Mouse (Mus musculus): ENCODE measurements around the gene Eva1a.

The Eva1a gene

DNA sequence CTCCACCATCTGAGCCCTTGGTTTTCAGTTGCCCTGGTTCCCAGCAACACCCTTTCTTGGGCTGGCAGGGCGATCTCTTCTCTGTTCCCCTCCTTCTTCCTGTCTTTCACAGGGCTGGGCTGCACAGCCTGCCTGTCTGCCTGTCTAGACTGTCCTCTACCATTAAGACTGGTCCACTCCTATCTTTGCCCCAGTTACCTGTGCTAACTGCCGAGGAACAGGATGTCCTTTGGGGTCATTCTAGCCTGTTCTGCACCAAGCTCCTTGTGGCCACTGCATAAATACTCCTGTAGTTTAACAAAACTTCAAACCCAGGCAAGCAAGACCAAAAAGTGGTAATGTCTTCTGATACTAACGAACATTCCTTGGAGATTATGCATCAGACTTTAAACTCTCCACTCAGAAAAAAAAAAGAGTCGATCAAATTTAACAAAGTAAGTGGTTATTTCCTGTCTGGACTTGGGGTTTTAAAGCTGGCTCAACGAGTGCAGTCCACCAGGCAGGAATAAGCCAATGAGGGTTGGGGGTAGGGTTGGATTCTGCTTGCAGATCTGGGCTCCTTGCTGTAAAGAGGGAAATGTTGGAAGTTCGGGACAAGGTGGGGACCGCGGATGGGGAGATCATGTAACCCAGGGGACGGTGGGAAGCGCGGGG, at the start of gene Eva1a:
Eva1a (plus strand) TSS at position 210 of the 654 bp plus-strand sequence.
- no peak for DNase-seq

DNA sequence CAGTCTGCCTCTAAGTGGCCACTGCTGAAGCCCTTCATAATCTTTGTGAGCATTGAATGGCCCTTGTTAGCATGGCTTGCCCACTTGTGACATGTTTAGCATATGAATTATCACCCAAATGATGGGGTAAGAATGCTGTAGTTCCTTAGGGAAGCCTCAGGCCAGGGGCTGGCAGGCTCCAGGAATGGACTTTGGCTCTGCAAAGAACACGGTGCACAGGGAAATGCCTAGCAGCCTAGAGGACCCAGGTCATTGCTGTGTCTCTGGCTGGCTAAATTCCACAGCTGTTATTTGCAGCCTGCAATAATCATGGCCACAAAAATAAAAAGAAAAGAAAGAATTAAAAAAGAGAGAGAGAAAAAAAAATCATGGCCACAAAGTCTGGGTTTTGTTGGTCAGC, 28.5 kb upstream of the Eva1a start:
- DNase-seq = no peak

DNA sequence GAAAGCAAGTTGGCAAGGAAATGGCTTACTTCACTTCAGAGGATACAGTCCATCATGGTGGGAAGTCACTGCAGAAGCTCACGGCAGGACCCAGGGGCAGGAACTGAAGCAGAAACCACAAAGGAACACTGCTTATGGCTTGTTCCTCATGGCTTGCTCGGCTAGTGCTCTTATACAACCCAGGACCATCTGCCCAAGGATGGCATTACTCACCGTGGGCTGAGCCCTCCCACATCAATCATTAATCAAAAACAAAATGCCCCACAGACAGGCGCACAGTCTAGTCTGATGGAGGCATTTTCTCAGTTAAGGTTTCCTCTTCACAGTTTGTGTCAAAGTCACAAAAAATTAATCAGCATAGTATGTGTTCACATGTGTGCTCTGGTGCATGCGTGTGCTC, 19.8 kb upstream of the Eva1a start:
- DNase-seq = no peak

DNA sequence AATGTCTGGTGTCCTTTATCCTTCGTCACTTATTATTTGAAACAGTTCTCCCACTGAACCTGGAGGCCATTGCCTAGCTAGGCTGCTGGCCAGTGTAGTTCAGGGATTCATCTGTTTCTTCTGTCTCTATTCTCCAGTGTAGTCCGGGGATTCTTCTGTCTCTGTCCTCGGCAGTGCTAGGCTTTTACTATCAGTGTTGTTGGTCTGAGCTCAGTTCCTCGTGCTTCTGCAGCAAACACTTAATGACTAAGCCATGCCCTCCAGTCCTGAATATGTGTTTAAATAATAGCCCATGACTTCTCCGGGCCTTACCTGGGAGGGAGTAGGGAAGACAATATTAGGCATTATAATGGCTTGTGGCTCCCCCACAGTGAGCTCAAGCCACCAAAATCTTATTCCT, 19.3 kb upstream of the Eva1a start:
- DNase-seq = no peak

DNA sequence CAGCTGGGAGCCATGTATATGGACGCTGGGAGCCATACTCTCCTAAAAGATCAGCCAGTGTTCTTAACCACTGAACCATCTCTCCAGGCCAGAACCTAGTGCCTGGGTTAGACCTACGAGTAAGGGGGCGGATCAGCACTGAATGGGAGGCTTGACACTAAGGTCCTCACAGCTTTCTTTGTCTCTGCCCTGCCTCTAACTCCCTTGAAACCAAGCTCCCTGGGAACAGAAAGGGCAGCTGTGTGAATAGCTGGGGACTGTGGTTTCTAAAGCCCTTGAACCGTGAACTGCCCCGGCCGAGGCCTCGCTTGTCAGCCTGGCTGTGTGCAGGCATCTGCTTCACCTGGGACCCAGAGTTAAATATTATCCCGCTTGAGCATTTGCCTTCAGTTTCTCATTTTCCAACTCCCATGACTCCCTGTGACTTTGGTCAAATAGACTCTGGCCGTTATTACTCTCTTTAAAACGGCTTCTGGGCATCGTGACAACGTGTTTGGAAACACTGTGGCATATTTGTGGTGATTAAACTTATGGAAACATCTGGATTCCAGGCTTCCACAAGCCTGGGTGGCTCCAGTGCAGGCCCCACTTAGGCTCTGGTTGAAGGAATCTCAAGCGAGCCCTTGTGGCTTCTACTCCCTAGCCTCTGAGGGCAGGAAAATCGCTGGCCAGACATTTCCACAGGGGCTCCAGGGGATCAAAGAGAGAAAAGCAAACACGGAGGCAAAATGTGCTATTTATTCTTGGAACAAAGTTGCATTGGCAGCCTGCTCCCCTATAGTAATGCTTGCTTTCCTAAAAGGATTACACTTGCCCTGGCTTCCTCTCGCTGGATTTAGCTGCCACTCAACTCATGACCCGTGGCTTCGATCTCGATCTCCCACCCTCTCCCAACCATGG, 11.0 kb upstream of the Eva1a start:
- DNase-seq = peak; percentile 53 to 67

DNA sequence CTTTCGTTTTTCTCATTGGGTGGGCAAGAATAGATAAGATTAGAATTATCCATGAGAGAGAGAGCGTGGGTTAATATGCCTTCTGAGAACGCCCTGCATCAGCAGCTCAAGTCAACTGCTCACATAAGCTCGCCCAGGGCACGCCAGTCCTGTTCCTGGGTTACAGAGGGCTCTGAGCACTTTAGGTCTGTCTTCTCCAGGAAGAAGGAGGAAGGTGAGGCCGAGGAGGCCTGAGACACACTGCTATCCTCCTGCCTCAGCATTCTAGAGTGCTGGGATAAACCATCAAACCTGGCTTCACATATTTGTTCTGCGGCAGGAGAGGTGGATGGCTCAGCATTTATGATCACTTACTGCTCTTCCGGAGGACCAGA, 10.3 kb upstream of the Eva1a start:
- DNase-seq = no peak

DNA sequence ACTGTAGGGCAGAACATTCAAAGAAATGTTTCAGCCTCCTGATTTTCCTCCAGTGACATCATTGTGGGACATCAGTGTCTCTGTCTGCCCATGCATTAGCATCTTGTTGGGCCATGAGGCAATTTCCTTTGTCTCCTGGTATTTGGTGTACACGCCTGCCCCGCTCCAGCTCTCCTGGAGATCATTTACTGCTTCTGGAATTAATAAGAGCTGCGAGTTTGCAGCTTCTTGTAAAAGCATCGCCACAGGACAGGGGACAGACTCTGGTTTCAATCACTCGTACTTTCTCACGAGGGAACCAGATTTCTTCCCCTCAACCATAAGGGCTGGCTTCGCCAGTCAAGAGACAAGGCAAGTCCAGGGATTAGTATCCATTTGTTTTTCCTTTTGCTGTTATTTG, 3.6 kb upstream of the Eva1a start:
- no peak for DNase-seq

DNA sequence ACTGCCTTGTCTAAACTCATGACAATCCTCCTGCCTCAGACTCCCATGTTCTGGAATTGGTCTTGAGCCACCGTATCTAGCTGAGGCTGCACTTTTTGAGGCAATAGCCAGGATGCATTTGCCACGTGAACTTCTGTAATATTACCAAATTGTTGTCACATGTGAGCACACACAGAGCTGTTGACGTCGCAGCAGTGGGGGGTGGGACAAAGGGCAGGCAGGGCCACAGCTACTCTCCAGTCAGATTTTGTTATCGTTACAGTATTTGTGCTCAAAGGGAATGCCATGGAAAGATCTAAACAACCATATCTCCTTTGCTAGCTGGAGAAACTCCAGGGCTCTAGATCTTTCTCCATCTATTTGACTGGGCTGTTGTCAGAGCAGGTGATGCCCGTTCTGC, 1.6 kb upstream of the Eva1a start:
- DNase-seq = no peak

DNA sequence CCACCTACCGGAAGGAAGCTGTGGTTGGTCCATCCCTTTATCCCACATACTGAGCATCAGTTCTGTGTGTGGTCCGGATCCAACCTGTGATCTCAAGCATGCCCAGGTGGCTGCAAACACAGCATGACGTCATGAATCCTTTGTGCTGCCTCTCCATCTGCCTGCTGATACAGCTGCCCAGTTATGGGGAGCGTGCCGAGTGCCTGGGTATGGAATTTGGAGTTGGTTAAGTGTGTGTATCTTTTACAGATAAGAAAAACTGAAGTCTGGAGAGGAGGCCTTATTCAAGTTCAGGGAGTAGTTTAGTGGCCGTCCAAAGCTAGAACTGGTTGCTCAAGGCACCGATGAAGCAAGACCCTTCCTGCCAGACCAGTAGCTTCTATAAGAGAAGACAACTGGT, 875 bp upstream of the Eva1a start:
- peak; percentile 60 to 71 for DNase-seq

DNA sequence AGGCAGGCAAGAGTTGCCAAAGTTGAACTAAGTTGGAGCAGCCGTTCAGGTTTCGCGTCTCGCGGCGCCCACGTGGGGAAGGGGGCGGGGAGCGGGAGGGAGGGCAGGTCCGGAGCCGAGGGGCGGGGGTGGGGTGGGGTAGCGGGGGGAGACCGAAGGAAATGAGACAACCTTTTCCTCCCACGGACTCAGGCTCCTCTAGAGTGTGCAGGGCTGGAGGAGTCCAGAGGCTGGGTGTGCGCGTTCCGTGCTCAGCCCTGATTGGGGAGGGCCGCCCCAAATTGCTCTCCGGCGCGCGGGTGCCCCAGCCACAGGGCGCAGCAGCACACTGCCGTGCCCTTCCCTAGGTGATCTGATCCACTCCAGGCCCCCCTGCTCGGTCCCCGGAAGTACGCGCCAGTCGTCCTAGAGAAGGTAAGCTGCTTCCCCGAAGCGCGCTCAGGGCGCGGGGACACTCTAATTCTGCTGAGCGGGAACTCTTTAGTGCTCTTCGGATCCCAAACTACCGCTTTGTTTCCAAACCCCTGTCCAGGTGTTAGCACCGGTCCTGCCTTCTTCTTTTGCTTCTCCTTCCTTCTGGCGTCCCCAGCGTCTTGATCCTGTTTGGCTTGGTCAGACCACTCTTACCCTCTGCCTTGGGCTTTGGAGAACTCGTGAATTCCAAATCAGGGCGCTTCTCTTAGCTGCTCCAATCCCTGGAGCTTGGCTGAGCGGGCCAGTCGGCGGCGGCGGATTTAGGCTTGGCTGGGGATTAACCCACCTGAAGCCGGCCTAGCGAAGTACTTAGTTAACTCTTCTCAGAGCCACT, 849 bp downstream of the Eva1a start:
- peak; percentile 47 to 59 for DNase-seq

DNA sequence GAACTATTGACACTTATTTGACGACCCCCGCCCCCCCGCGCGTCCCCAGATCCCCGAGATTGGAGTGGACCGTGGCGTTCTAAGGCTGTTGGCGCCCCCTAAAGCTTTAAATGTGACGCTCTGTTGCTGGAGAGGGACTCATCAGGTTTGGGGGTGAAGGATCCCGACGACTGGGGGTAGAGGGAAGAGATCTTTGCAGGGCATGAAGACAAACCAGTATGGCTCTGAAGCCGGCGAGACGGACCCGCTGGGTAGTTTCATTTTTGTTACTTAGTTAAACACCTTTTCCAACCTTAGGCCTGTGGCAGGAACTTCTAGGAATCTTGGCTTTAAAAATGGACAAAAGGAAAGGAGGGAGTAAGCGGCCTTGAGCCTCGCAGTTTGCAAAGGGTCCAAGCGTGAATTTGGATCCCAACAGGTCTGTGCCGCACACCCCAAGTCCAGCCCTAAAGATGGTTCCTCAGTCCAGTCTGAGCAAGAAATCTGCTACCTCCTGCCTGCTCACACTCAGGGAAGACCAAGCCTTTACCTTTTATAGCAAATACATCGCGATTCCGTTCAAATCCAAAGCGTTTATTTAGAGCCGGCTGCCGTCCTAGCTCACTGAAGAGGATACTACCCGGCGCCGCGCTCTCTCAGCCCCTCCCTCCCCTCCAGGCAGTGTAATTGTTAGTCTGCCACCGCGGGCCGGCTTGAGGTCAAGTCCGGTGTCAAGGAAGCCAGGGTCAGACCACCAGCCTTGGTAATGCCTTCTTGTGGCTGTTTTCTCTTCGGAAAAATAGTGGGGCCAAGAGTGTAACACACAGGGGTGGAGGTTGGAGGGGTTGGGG, 1.7 kb downstream of the Eva1a start:
- DNase-seq = peak; percentile 36 to 44

DNA sequence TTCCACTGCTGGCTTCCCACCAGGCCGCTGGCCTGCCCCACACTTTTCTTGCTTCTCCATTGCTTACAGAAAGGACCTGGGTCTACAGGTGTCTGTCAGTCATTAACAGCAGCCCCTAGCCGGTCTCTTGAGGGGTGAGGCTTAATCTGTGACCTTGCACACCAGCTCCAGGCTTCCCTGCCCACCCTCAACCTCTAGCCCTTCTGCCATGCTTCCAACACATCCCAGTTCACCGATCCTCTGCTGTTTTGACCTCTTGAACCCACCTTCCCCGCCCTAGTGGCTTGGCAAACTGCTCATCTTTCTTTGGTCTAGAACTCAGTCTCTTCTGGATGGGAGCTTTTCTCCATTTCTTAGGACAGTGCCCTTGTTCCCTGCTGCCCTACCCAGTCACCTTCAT, 2.8 kb downstream of the Eva1a start:
- no peak for DNase-seq

DNA sequence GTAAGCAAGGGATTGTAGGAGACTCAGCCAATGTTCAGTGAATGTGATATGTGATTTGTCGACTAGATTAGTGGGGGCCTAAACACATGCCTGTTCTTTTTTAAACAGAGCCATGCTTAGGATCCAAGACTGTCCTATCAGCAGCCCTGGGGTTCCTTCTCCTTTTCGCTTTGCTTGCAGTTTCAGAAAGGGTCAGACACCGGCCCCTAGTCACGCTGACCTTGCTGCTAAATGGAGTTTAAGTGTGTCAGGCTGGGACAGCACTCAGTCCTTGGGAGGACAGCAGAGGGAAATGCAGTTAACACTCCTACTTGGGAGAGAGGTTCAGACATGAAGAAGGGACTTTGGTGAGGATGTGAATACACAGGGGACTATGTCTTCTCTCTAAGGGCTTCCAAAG, 3.7 kb downstream of the Eva1a start:
- DNase-seq = no peak

DNA sequence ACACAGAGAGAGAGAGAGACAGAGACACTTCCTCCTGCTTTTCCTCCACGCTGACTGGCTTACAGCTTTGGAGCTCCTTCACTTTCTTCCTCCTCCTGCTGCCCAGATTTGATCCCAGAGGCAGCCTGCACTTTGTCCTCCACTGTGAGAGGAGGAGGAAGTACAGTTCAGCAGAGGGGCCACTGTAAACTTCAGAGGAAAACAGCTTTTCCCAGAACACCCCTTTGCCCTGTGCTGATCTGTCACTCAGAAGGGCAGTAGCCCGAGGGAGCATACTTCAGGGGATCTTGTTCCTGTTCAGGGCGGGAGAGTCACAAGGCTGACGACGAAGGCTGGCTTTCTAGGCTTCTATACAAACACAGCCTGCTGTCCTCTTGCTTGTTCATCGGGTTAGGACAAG, 7.1 kb downstream of the Eva1a start:
- DNase-seq = no peak

DNA sequence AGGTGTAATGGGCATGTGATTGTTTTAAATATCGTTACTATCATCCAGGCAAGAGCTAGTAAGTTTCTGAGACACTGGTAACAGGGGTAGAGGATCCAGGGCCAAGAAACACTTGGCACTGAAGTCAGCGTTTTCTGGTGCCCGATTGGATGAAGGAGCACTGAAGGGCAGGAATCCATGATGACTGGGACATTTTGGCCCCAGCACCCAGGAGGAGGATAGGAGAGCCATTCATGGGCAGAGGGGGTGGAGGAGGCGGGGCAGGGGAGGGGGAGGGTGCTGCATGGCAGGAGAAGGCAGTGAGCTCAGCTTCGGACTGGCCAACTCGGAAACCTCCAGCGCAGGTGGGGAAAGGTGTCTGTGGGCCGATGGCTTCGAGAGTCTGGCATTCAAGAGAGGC, 9.4 kb downstream of the Eva1a start:
- no peak for DNase-seq

DNA sequence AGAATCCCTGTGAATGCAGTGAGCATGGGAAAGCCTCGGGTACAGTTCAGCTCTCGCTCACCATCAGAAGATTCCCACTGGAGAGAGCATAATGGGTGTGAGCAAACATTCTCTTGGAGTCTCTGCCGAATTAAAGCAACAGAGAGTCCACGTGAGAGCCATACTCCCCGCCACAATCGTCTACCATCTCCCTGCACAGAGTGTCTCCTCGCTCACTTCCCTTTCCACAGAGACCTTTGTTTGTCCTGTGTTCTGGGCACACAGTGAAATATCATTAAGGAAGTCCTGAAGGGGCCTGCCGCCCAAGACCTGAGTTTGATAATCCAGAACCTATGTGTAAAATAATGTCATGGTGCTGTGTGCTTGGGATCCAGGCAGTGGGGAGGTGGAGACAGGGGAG, 10.7 kb downstream of the Eva1a start:
- DNase-seq = no peak

DNA sequence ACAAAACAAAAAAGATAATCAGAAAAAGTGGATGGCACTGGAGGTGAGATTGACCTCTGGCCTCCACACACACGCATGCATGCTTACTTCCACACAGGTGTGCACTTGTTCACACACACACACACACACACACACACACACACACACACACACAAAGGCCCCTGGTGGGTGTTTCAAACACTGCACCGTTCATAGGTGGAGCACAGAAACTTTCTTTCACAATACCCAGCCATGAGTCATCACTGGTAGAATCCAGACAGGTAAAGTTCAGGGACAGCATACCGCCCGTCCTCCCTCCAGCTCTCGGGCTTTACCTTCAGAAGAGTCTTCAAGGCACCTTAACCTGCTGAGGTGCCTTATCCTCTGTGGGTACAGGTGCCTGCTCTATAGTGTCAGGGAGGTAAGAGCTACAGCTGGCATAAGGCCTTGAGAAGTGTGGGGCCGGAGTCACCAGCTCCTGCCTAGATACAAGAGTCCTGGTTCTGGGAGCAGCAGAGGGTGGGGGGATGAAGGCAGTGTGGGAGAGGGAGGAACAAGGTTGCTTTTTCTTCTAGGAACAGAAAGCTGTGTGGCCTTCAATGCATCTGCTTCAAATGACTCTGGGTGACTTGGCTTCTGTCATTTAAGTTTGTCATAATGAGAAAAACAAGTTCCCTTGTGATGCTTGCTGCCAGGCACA, 11.3 kb downstream of the Eva1a start:
- DNase-seq = peak in 1 of 2 experiments; percentile 41

DNA sequence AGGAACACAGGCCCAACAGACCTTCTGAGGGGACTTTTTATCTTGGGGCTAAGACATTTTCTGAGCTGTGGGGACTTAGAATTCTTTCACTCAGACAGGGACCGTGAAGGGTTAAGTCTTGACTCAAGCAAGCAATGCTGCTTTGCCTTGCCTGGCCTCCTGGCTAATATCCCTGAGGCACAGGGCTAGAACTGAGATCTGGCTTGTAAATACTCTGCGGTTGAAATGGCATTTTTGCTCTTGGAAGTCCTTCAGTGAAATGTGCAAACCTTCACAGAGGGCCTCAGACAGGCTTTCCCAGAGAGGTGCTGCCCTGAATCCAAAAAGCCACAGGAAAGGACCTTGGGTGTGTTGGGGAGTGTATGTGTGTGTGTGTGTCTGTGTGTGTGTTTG, 11.9 kb downstream of the Eva1a start:
- peak; percentile 20 to 50 for DNase-seq

DNA sequence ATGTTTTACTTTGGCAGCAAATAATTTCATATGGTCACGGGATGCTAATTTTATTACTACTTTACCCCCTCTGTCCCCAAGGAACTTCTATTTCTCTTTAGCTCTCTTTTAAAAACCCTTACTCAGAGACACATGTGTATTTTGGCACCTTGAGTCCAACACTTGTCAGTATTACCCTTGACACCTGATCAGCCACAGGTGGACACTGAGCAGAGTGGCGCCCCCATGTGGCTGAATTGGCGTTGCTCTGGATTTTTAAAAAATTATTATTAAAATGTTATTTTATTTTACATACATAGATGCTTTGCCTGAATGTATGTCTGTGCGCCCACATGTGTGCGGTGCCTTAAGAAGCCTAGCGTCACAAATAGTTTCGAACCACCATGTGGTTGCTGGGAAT, 14.0 kb downstream of the Eva1a start:
- DNase-seq = peak in 1 of 2 experiments; percentile 14

DNA sequence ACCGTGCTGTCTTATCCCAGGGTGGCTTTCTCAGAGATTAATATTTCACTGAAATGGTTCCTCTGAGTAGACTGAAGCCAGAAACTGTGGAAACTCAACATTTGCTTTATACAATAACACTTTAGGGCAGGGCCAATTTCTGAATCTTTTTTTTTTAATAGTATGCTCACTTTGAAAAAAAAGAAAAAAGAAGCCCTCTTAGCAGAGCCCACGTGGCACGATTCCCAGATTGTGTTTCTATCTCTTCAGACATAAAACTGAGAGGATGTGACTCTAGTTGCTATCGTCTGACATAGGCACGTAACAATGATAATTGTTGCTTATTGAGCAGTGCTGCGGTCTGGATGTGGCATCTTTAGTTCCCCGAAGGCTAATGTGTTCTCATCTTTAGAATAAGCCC, 19.1 kb downstream of the Eva1a start:
- DNase-seq = no peak

DNA sequence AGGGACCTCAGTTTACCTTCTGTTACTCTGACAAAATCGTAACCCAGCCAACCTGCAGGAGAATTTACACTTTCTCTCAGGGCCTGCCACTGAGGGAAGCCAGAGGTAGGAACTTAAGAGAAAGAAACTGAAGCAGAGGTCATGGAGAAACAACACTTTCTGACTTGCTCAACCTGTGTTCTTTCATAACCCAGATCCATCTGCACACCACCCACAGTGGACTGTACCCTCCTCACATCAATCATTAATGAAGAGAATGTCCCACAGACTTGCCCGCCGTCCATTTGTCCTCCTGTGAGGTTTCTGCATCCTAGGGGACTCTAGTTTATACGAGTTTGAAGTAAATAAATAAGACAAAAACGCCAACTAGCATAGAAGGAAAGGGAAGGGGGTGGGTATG, 24.4 kb downstream of the Eva1a start:
- DNase-seq = no peak

DNA sequence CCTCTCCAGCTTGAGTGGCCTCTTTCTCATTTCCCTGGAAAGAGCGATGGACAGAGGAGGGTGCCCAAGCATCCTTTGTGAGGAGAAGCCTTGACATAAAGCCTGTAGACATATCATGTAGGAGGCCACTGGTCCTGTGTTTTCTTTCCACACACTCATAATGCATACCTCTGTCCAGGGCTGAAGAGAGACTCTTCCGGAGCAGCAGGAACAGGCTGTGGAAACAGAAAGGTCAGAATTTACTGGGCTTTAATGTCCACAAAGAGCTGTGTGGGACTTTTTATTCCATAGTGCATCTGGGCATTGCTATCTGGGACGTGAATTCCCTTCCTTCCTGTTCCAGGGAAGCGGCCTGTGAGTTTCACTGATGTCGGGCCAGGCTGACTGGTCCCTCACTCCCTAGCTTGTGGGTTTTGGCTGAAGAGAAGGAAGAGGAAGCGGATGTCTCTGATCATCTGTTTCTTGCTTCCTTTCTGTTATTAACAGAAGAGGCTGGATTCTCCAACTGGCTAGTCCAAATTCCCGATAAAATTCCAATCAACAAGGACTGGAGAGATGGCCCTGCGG, 25.8 kb downstream of the Eva1a start:
- DNase-seq = no peak

All from lung, adult 18-20 months (tissue).